Mouse (Mus musculus): ENCODE measurements around the gene Ube2h.

GRCm38 (mm10) chr6:30344032-30344431 is 39.7 kb upstream of the Ube2h start:
- no peak for TF ChIP-seq POLR2A (IDR thresholded peaks at IDR 0.05; ENCODE audit: control insufficient read depth, extremely low read depth, insufficient read depth, low read length, poor library complexity)
- no peak for TF ChIP-seq CTCF (IDR thresholded peaks at IDR 0.05; ENCODE audit: borderline replicate concordance, control insufficient read depth, extremely low read depth, insufficient read depth, low read length, poor library complexity)

All from thymus, adult 2 months (tissue).